Mouse (Mus musculus): ENCODE measurements around the gene Gm43517. TPM values are rescaled to one million over a fixed set of nuclear protein-coding genes. Genes with fewer than 3 reads are reported as not detected.

The Gm43517 gene
- polyA plus RNA-seq (2015; fragmentation: Nextera tagmentation; extraction: Ambion mirVana) = not detected in 2 replicates

DNA sequence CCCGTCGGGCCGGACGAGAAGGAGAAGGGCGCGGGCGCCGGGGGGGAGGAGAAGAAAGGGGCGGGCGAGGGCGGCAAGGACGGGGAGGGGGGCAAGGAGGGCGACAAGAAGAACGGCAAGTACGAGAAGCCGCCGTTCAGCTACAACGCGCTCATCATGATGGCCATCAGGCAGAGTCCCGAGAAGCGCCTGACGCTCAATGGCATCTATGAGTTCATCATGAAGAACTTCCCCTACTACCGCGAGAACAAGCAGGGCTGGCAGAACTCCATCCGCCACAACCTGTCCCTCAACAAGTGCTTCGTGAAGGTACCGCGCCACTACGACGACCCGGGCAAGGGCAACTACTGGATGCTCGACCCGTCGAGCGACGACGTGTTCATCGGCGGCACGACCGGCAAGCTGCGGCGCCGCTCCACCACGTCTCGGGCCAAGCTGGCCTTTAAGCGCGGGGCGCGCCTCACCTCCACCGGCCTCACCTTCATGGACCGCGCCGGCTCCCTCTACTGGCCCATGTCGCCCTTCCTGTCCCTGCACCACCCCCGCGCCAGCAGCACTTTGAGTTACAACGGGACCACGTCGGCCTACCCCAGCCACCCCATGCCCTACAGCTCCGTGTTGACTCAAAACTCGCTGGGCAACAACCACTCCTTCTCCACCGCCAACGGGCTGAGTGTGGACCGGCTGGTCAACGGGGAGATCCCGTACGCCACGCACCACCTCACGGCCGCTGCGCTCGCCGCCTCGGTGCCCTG, at the start of gene Gm43517:
Gene Gm43517 (plus strand): TSS at position 299 of the 755 bp plus-strand sequence.
- H3K27me3 ChIP-seq (ENCODE audit: control insufficient read depth, insufficient read depth, low read depth, low read length) = peaks cover 74% of the 10 kb centered on the region
- peaks cover 11% of the 10 kb centered on the region for H3K4me1 ChIP-seq (replicated peaks; ENCODE audit: control insufficient read depth, insufficient read depth, low read length)
- ATAC-seq (ENCODE audit: low read depth) = peak; percentile 43
- peak within 1 kb of the TSS; percentile 47; the same call in 1 of the 2 replicates for H3K4me2 ChIP-seq (ENCODE audit: low read depth, low read length)
- 1% methylated on average over 68 of the region's 75 CpGs for WGBS
- H3K4me3 ChIP-seq (ENCODE audit: low read length) = peak within 1 kb of the TSS; percentile 39
- no peaks in the 10 kb centered on the region; the same call in 1 of the 2 replicates for H3K9me3 ChIP-seq (ENCODE audit: control insufficient read depth, low read length)
- no peaks in the 10 kb centered on the region for H3K36me3 ChIP-seq (ENCODE audit: control insufficient read depth, insufficient read depth, low read length)
- no peak within 1 kb of the TSS for H3K9ac ChIP-seq (ENCODE audit: low read length)
- no peak within 1 kb of the TSS for H3K27ac ChIP-seq (ENCODE audit: low read length)

DNA sequence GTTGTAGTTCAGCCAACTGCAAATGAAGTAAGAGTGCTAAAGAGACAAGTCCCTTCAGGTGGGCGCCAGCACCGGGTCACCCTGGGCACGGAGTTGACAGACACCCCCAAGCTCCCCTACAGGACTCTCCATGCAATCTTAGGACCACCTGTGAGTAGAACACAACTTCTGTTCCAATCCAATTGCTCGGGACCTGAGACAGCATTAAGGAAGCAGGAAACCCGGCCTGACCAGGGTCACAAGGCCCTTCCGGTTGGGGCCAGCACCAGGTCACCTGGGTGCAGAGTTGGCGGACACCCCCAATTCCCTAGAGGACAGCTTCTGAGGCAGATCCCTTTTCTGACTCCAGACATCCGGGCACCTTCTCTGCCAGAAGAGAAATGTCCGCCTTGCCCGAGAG, 35.3 kb upstream of the Gm43517 start:
- WGBS = 86% methylated on average over 10 of the region's 10 CpGs

DNA sequence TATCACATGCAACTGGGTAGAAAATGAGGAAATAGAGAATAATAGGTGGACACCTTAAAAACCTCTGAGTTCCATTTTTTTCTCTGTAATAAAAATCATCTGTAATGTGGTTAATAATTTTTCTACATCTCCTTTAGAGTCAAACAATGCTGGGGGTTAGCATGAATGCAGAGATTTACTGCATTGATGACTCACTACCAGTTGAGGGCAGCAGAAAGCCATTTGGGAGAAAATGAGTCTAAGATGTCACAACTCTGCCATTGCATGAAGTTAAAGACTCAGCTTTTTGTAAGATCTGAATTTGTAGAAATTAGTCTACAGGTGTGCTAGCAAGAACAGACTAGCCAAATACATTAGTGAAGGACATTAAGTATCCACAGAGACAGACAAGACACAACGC, 16.0 kb upstream of the Gm43517 start:
- Histone ChIP-seq H3K27me3 (ENCODE audit: control insufficient read depth, insufficient read depth, low read depth, low read length) (peaks cover 18% of the 10 kb centered on the region), H3K4me1 (replicated peaks; ENCODE audit: control insufficient read depth, insufficient read depth, low read length) (no peaks in the 10 kb centered on the region), H3K4me3 (ENCODE audit: low read length) (no peak overlapping the region), H3K9ac (ENCODE audit: low read length) (no peak overlapping the region), H3K27ac (ENCODE audit: low read length) (no peak overlapping the region), H3K36me3 (ENCODE audit: control insufficient read depth, insufficient read depth, low read length) (no peaks in the 10 kb centered on the region), H3K9me3 (ENCODE audit: control insufficient read depth, low read length) (no peaks in the 10 kb centered on the region), H3K4me2 (ENCODE audit: low read depth, low read length) (no peak overlapping the region)
- ATAC-seq (ENCODE audit: low read depth) = no peak
- WGBS = 50% methylated on average over 1 of the region's 1 CpGs

More for the DNA sequence above, 35.3 kb upstream of the Gm43517 start:
- H3K27ac ChIP-seq (ENCODE audit: low read length) = no peak overlapping the region
- no peaks in the 10 kb centered on the region for H3K36me3 ChIP-seq (ENCODE audit: control insufficient read depth, insufficient read depth, low read length)
- no peaks in the 10 kb centered on the region for H3K4me1 ChIP-seq (replicated peaks; ENCODE audit: control insufficient read depth, insufficient read depth, low read length)
- no peak for ATAC-seq (ENCODE audit: low read depth)
- no peak overlapping the region for H3K4me3 ChIP-seq (ENCODE audit: low read length)
- no peak overlapping the region for H3K9ac ChIP-seq (ENCODE audit: low read length)
- H3K9me3 ChIP-seq (ENCODE audit: control insufficient read depth, low read length) = no peaks in the 10 kb centered on the region
- H3K4me2 ChIP-seq (ENCODE audit: low read depth, low read length) = no peak overlapping the region
- H3K27me3 ChIP-seq (ENCODE audit: control insufficient read depth, insufficient read depth, low read depth, low read length) = no peaks in the 10 kb centered on the region

DNA sequence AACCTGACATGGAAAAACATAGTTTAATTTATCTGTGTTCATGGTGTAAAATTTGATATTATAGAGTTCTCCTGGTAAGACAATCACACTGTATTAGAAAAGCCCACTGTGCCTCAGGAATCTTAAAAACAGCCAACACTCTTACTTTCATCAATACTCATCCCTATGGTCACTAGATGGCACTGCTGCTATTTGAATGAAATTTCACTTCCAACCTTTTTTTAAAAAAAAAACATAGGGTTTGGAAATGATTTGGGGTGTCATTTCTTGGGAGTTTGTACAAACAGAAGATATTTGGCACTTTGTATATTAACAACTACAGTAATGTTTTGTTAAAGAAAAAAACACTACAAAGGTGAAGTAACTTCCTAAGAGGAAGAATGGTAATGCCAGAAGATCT, 12.8 kb upstream of the Gm43517 start:
- Histone ChIP-seq H3K4me1 (replicated peaks; ENCODE audit: control insufficient read depth, insufficient read depth, low read length) (0 out of 2 replicates have a peak, but pooled peaks cover 2% of the 10 kb centered on the region), H3K4me2 (ENCODE audit: low read depth, low read length) (no peak overlapping the region), H3K36me3 (ENCODE audit: control insufficient read depth, insufficient read depth, low read length) (no peaks in the 10 kb centered on the region), H3K9me3 (ENCODE audit: control insufficient read depth, low read length) (no peaks in the 10 kb centered on the region), H3K27me3 (ENCODE audit: control insufficient read depth, insufficient read depth, low read depth, low read length) (peaks cover 44% of the 10 kb centered on the region), H3K27ac (ENCODE audit: low read length) (no peak overlapping the region), H3K9ac (ENCODE audit: low read length) (no peak overlapping the region), H3K4me3 (ENCODE audit: low read length) (no peak overlapping the region)
- no peak for ATAC-seq (ENCODE audit: low read depth)

DNA sequence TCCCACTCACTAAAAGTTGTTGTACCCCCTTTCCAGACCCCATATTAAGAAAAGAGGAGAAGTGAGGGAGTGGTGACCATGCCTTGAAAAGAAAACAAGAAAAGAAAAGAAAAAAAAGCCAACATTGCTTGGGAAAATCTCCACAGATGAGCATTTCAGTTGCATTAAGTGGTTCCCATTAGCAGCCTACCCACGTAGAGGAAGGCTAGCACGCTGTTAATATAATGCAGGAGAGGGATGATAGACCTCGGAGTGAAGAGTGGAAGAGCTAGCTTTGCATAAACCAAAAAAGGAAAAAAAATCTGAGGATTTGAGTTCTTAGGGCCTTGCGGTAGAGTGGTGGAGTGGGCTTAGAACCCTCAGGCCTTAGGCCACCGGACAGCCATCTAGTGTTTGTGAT, 11.8 kb upstream of the Gm43517 start:
- no peak for ATAC-seq (ENCODE audit: low read depth)
- Histone ChIP-seq H3K27ac (ENCODE audit: low read length) (no peak overlapping the region), H3K36me3 (ENCODE audit: control insufficient read depth, insufficient read depth, low read length) (no peaks in the 10 kb centered on the region), H3K27me3 (ENCODE audit: control insufficient read depth, insufficient read depth, low read depth, low read length) (peaks cover 54% of the 10 kb centered on the region), H3K4me1 (replicated peaks; ENCODE audit: control insufficient read depth, insufficient read depth, low read length) (0 out of 2 replicates have a peak, but pooled peaks cover 2% of the 10 kb centered on the region), H3K9ac (ENCODE audit: low read length) (no peak overlapping the region), H3K4me3 (ENCODE audit: low read length) (no peak overlapping the region), H3K9me3 (ENCODE audit: control insufficient read depth, low read length) (no peaks in the 10 kb centered on the region), H3K4me2 (ENCODE audit: low read depth, low read length) (no peak overlapping the region)
- WGBS = 16% methylated on average over 5 of the region's 5 CpGs

DNA sequence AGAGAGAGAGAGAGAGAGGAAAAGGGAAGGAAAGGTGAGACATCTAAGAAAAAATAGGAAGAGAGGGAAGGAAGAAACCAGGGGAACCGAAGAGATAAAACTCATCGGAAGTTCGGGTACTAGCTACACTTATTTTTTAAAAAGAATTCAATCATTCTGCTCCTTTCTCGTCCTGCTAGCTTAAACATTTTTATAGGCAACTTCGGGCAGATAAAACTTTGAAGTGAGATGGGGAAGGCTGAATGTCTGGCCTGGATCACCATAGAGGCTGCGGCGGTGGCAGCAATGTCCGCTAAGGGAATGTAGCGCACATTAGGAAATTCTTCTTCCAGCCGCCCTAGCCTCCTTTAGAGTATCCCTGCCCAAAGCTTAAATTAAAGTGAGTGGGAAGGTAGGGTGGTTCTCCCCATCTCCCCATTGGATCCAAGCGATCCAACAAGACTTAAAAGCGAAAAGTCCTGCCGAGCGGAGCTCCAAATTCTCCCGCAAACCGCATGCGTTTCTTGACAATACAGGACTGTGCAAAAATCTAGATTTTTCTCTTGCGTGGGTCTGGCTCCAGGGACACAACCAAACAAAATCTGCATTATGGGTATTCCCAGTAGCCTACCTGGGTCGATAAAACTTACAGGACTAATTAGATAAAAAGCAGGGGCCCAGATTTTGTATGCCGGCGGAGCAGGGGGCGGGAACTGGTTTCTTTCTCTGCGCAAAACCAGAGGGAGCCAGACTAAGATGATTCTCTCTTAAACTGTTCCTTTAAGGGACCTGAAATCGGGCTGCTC, 11.0 kb upstream of the Gm43517 start:
- Histone ChIP-seq H3K27me3 (ENCODE audit: control insufficient read depth, insufficient read depth, low read depth, low read length) (peaks cover 63% of the 10 kb centered on the region), H3K36me3 (ENCODE audit: control insufficient read depth, insufficient read depth, low read length) (no peaks in the 10 kb centered on the region), H3K4me2 (ENCODE audit: low read depth, low read length) (peak overlapping the region; percentile 52), H3K9me3 (ENCODE audit: control insufficient read depth, low read length) (no peaks in the 10 kb centered on the region), H3K4me3 (ENCODE audit: low read length) (peak overlapping the region; percentile 38), H3K4me1 (replicated peaks; ENCODE audit: control insufficient read depth, insufficient read depth, low read length) (0 out of 2 replicates have a peak, but pooled peaks cover 2% of the 10 kb centered on the region), H3K9ac (ENCODE audit: low read length) (no peak overlapping the region), H3K27ac (ENCODE audit: low read length) (no peak overlapping the region)
- no peak for ATAC-seq (ENCODE audit: low read depth)
- 1% methylated on average over 24 of the region's 24 CpGs for WGBS

DNA sequence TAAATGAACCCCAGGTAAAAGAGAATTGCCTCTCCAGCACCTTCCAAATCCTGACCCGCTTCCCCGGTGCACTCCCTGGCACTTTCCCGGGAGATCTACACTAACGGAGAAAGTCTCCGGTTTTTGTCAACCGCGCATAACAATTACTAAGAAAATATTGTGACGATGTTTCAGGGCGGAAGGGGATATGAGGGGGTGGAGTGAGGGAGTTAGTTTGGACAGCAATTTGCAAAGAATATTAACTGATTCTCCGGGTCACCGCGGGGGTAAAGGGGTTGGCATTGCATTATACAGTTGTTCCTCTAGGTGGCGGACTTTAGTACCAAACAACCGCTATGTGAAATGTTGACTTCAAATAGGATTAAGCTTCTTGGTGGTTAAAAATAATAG, 10.4 kb upstream of the Gm43517 start:
- Histone ChIP-seq H3K27me3 (ENCODE audit: control insufficient read depth, insufficient read depth, low read depth, low read length) (peaks cover 68% of the 10 kb centered on the region), H3K27ac (ENCODE audit: low read length) (no peak overlapping the region), H3K9me3 (ENCODE audit: control insufficient read depth, low read length) (no peaks in the 10 kb centered on the region), H3K36me3 (ENCODE audit: control insufficient read depth, insufficient read depth, low read length) (no peaks in the 10 kb centered on the region), H3K4me1 (replicated peaks; ENCODE audit: control insufficient read depth, insufficient read depth, low read length) (0 out of 2 replicates have a peak, but pooled peaks cover 2% of the 10 kb centered on the region), H3K4me3 (ENCODE audit: low read length) (peak overlapping the region; percentile 38), H3K9ac (ENCODE audit: low read length) (no peak overlapping the region), H3K4me2 (ENCODE audit: low read depth, low read length) (peak overlapping the region; percentile 52)
- no peak; the same call in 1 of the 2 replicates for ATAC-seq (ENCODE audit: low read depth)
- WGBS = under 1% methylated on average over 14 of the region's 14 CpGs

DNA sequence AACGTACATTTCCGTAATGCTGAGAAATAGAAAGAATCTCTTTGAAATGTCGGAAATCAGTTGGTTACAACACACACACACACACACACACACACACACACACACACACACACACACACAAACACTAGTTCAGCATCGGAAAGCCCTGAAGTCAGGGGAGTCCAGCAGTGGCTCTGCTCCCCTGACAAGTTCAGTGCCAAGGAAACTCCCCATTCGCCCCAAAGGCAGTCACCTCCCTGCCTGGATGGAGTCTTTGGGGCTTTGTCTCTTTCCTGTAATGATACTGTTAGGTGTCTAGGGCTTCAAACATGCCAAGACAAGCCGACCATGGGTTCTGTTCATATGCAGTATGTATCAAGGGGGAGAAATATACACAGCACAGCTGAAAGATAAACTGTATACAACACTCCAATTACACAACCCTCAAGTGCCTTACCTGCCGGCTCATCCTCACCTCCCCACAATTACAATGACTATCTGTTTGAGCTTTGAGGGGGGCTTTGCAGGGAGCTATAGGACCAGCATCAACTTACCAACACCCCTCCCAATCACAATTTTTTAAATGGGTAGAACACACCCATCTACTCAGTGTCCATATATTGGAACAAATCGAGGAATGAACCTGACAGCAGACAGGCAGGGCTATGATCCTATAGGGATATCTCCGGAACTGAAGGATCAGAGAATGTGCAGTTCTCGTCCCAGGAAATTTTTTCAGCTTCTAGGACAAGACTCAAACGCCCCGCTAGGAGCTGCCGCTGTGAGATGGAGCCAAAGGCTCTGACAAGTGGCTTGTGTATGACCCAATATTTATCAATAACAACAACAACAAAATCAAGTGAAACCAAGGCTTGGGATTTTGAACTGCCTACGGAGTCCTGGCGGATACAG, 9.3 kb upstream of the Gm43517 start:
- H3K4me2 ChIP-seq (ENCODE audit: low read depth, low read length) = no peak overlapping the region
- WGBS = 5% methylated on average over 15 of the region's 15 CpGs
- no peaks in the 10 kb centered on the region for H3K36me3 ChIP-seq (ENCODE audit: control insufficient read depth, insufficient read depth, low read length)
- H3K9me3 ChIP-seq (ENCODE audit: control insufficient read depth, low read length) = no peaks in the 10 kb centered on the region
- H3K9ac ChIP-seq (ENCODE audit: low read length) = no peak overlapping the region
- H3K4me1 ChIP-seq (replicated peaks; ENCODE audit: control insufficient read depth, insufficient read depth, low read length) = 0 out of 2 replicates have a peak, but pooled peaks cover 2% of the 10 kb centered on the region
- no peak overlapping the region for H3K27ac ChIP-seq (ENCODE audit: low read length)
- ATAC-seq (ENCODE audit: low read depth) = no peak
- H3K4me3 ChIP-seq (ENCODE audit: low read length) = no peak overlapping the region
- peaks cover 79% of the 10 kb centered on the region for H3K27me3 ChIP-seq (ENCODE audit: control insufficient read depth, insufficient read depth, low read depth, low read length)

All from lung, embryonic 16.5 days (tissue).